Mouse (Mus musculus) c-Kit-negative CD71-positive TER-119-positive erythroid progenitor cells, embryonic 14.5 days (primary cell): ENCODE measurements around the gene Cgref1.
A peak's percentile ranks its signal among the peaks of the same experiment; 100 is the strongest.

Source experiments
- DNase-seq: peaks from one replicate; pipeline ENCODE4 v3.0.0-alpha.2; 2013; ENCODE audit warnings: low read depth, low spot score

Cgref1 gene

GRCm38 (mm10) chr5:30944956-30945781 lies at the start of gene Cgref1:
Gene Cgref1, minus strand, starts transcription at chr5:30945591.
- no peak for DNase-seq

DNA sequence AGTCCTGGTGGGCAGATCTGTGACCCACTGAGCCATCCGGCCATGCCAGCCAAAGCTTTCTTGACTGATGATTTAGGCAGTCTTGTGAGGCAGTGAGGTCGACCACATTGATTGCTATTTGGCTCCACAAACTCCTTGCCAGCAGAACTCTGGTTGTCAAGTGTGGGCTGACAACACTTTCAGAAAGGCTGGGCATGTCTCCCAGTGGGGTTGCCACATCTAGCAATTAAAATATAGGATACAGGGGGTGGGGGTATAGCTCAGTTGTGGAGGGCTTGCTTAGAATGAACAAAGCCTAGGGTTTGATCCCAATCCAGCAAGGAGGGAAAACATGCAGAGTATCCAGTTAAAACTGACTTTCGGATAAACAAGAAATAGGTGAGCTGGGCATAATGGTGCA lies 48.7 kb upstream of the Cgref1 start:
- no peak for DNase-seq

GRCm38 (mm10) chr5:30992980-30993676 lies 47.7 kb upstream of the Cgref1 start:
- DNase-seq, result no peak

- DNase-seq, result no peak
Observed at GRCm38 (mm10) chr5:30982357-30982756, 37.0 kb upstream of the Cgref1 start.

DNA sequence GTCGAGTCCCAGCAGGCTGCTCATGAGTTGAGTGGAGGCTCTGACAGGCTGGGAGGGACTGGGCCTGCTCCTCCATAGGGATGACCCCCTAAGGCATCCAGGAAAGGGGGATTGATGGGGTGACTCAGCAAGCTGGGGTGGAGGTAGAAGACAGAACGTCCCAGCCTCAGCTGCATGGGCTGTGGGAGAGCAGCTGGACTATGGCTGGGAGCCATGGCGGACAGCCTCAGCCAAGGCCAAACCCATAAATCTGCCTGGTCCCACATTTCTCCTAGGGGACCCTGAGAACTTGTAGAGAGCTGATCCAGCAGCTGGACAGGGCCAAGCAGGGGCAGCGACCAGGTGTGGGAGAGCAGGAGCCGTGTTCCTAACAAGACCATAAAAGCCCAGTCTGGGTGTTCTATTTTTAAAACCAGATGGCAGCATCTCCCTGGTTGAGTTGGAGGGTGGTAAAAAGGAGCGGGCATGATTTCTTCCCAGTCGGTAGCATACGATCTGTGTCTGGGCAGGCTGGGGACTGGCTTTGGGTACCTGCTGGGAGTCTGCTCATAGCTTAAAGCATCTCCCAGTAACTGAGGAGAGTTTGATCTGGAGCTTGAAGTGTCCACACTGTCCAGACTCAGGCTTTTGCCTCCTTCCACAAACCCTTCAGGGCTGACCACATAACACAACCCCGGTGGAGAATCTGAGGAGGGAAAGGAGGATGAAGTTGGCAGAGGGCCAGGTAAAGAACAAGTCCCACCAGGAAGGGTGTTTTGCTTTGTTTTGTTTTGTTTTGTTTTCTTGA lies 29.7 kb upstream of the Cgref1 start:
- no peak for DNase-seq

DNA sequence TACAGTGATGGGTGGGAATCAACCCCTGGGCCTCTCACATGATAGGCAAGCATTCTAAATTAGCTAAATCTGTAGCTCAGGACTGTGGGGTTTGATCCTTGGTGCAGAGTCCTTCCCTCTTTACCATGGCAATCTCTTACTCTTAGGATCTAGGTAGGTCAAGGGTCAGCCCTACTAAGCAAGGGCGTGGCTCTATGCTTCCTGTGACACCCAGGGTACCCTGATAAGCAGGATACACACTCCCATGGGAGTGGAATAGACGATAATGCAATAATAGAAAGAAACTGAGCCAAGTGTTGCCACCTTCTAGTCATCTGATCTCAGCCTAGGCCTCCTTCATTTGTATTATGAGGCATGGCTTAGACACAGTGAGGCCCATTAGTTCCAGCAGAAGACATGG lies 24.0 kb upstream of the Cgref1 start:
- DNase-seq, result no peak

- no peak for DNase-seq
Observed at GRCm38 (mm10) chr5:30968416-30968815, 23.0 kb upstream of the Cgref1 start, which contains the start of gene Tcf23. Gene Tcf23, plus strand, starts transcription at chr5:30968662.

GRCm38 (mm10) chr5:30966189-30966588 lies 20.8 kb upstream of the Cgref1 start:
- no peak for DNase-seq

DNA sequence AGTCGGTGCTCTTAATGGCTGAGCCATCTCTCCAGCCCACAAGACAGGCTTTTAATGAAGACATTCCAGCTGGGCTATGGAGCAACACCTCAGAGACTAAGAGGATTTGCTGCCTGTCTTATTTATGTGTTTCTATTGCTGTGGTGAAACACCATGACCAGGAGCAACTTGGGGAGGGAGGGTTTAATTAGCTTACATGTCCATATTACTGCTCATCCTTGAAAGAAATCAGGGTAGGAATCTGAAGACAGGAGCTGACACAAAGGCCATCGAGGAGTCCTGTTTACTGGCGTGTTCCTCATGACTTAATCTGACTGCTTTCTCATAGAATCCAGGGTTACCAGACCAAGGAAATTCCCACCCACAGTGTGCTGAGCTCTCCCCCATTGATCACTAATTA lies 18.5 kb upstream of the Cgref1 start:
- DNase-seq, result no peak

GRCm38 (mm10) chr5:30961545-30962505 lies 16.4 kb upstream of the Cgref1 start:
- DNase-seq, result no peak

DNA sequence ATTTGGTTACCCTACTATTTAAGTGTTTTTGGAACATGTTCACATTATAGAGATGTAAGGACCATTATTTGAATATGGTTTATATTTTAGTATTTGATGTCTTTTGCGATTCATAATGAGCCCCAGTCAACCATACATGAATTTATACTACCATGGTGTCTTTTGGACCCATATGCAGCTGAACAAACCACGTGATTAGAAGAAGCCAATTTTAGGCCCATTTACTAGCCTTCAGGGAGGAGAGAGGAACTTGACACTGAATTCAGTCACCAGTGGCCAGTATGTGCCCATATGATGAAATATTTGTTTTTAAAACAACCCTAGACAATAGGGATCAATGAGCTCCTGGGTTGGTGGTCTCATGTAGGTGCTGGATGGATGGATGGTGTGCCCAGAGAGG lies 15.4 kb upstream of the Cgref1 start:
- DNase-seq, result no peak

DNA sequence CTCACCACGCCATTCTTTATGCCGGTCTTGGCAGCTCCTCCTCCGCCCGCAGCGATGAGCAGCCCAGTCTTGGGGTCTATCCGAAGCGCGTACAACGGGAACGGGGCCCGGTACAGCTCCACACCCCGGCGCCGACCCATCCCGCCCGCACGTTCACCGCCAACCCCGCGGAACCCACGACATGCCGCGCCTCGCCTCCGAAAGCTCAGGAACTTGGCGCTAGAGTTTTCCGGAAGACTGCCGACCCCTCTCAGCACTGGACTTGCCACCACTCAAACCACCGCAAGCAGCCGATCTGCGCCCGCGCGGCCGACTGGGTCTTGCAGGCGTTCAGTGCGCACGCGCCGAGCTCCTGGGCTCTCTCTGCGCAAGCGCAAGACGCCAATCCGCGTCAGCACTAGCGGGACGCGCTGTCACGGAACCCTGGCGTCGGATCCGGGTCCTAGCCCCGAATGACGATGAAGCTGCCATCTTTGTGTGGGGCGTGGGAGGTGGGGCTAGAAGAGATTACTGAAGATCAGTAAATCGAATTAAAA lies 14.6 kb upstream of the Cgref1 start, which contains the start of gene Preb:
Preb (minus strand) TSS at position 396 of the 536 bp plus-strand sequence.
- peak; percentile 90 for DNase-seq

DNA sequence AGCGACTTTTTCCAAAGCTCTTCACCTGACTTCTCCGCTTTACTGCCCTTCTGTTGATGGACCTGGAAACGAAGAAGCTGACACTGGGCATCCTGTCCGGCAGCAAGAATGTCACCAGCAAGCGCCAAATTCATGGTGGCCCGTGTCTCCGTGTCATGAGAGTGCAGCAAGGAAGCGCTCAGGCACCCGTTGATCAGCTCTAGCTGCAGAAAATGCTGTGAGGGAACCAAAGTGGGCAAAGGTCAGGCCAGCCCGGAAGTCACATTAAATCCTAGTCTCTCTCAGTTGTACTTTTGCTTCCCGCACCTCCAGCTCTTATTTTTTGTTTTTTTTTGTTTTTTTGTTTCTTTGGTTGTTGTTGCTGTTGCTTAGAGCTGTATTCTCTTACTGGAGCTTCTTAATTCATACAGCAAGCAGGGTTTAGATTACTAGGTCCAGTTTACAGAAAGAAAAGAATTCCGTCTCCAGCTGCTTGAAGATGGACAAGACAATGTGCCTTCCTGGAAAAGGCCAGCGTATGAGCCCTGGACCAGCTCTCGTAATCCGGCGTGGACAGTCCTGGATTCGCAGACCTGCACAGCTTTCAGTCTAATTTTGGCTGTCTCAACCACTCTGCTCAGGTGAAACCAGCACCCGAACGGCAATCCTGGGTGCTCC lies 13.9 kb upstream of the Cgref1 start:
- DNase-seq, result peak; percentile 11

GRCm38 (mm10) chr5:30957891-30958290 lies 12.5 kb upstream of the Cgref1 start:
- DNase-seq, result no peak

DNA sequence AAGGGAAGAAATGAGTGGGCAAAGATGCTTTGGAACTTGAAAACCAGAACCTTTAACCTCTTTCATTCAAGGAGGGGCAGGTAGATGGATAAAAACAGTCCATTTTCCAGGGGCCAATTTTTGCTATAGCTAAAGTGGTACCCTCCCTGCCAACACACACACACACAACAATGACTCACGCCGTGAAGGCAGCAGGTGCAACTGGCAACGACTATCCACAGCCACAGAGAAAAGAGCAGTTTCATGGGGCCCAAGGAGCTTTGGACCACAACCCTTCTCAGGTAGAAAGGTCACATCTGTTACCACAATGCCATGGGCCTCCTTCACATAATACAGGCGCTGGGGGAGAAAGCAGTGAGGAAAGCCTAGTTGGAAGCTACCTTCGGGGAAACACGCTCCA lies 10.4 kb upstream of the Cgref1 start:
- no peak for DNase-seq

- DNase-seq, result no peak
Observed at GRCm38 (mm10) chr5:30954556-30954955, 9.2 kb upstream of the Cgref1 start.

GRCm38 (mm10) chr5:30954065-30954464 lies 8.7 kb upstream of the Cgref1 start:
- DNase-seq, result no peak

DNA sequence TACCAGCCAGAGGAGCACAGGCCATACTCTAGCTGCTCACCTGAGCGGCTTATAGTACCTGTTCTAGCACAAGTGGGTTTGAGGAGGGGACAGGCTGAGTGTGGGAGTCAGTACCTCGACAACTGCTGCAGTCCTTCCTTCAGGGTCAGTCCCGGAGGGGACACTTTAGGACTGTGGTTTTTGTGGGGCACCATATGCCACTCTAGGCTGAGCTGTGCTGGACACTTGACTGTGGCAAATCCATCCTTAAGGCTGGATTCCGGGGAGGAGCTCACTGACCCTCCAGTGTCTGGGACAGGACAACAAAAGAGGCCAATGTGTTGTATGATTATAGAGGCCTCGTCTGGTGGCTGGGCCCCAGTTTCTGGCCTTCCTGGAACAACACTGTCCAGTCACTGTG lies 7.2 kb upstream of the Cgref1 start:
- DNase-seq, result no peak

DNA sequence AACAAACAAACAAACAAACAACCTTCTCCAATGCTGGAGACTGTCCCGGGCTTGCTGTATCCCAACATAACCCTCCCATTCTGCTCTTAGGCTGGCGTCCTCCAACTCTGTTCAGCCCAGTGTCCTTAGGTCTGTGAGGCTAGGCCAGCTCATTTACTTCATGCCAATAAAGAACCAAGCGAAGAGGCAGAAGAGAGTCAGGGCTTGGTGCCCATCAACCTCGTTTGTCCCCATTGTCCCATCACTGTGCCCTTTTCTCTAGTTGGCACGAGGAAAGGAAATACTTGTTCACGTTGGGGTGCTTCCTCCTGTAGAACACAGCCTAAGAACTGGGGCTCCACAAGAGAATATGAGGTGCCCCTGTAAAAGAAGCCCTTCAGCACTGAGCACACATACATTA lies 6.3 kb upstream of the Cgref1 start:
- no peak for DNase-seq

- DNase-seq, result no peak
Observed at GRCm38 (mm10) chr5:30950922-30951321, 5.5 kb upstream of the Cgref1 start.
